Mouse (Mus musculus) left cerebral cortex, postnatal 4 days (tissue): ENCODE results near the gene Pde6b. TPM values are rescaled to one million over a fixed set of nuclear protein-coding genes. Genes with fewer than 3 reads are reported as not detected.

Experiments
- DNase-seq: peaks from one replicate; pipeline ENCODE4 v3.0.0-alpha.2; 2022
- intact Hi-C: fragments of 180-260 bp; cut with DNase I; formaldehyde crosslinking; loops from one replicate; pipeline ENCODE4 v1.15.1; 2025
- total RNA-seq, 2 experiments: library from RNA; stranded (reverse); gene quantifications; 2 replicates each; pipeline ENCODE4 v1.2.3; 2021

Pde6b gene
- not detected for total RNA-seq

DNA sequence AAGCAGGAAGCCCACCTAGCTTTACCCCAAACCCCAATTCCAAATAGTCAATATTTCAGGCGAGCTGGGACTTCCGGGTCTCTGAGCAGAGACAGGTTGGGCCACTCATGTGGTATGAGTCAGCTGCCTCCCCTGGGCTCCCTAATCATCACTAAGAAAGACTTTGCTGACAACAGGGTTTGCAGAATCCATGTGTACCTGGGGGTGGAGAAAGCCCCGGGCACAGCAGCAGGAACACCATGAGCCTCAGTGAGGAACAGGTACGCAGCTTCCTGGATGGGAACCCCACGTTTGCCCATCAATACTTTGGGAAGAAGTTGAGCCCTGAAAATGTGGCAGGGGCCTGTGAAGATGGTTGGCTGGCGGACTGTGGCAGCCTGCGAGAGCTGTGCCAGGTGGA is at the start of gene Pde6b:
Gene Pde6b (plus strand): TSS at position 191 of the 400 bp plus-strand sequence.
- DNase-seq: no peak
- intact Hi-C loops: no loop called here

DNA sequence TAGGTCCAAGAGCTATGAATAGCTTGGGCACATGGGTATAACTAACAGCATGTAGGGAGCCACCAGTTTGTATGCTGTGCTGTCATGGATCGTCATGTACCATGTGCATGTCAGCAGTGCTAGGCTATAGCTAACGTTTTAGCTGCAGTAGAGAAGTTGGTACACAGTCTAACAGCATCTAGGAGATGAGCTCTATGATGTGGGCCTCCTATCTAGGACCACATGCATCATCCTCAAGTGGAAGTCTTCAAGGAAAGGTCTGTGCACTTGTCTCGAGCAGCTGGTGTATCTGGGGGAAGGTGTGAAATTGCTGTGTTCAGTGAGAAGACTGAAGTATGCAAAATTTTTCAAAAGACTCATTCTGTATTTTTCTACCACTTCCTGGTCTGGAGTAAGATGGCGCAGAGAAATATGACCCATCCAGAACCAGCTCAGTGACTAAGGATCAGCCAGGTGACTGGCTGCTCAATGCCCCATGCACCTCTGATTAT is 44.5 kb upstream of the Pde6b start:
- DNase-seq: no peak
- intact Hi-C loops: no loop called here

DNA sequence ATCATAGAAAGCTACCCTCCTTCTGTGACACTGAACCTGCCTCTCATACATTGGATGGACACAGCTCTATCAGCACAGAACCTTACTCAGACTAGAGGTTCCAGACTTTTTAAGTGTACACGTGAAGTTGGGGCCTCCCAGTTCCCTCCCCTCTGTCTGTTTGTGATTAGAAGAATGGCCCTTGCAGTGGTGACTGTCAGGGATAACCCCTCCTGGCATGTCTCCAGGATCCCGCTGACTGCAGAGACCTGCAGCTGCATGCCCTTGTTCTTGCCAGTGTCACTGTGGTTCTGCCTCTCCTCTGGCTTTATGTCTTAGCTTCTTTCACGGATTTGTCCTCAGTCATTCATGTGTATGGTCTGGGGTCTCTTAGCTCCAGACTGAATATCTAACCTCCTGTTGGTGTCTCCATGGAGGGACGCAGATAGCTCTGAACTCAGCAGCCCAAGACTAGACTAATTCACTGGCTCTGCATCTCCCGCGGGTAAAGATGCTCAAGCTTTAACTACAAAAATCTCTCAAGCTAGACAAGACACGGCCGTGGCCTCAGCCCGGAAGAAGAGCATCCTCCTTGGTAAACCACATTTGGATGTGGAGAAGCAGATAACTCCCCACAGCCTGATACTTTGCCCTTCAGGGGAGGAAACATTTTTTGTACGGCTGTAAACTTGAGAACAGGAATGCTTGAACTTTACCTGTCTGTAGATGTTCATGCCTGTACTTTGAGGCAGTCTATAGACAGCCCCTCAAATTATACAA is 42.7 kb upstream of the Pde6b start:
- intact Hi-C loops: no loop called here

DNA sequence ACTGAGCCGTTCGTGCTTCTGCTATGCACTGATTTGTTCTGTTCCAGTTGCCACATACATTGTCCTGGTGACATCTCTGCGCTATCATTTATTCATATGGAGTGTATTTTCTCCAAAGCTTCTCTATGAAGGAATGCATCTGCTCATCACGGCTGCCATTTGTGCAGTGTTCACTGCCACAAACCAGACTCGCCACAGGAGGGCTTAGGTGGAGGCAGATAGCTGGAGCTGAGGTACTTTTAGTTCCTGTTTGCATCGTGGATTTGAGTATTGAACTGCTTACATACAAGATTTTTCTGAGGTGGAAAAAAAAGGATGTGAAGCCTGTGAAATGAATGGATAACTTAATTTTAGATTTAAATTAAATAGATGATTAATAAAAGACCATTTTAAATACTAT is 40.3 kb upstream of the Pde6b start:
- no peak for DNase-seq
- intact Hi-C loops: no loop called here

More for the DNA sequence above, 42.7 kb upstream of the Pde6b start:
- peak; percentile 34 for DNase-seq

DNA sequence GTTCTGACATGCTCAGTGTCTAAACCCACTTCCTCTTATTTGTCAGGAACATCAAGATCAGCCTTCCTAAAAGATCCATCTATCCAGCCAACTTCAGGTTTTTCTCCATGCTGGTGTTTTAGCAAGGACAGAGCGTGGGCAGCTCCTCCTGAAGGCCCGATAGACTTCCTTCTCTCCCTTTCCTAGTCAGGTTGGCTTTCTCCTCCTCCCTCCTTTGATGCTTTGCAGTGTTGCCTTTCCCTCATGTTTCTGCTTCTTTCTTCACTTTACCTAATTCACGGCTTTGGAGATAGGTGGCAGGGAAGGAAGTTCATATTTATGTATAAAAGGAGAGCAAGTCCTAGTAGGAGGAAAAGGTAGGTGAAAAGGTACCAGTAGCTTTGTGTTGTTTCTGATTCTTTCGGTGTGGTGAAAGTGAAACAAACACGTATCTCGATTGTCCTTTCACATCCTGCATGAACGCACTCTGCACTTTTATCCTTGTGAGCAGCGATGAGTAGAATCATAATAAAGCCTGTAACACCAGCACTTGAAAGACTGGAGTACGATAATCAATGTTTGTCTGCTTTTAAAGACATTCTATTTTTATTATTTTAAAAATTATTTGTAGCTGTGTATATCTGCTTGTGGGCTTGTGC is 38.6 kb upstream of the Pde6b start:
- DNase-seq: no peak
- intact Hi-C loops: no loop called here

DNA sequence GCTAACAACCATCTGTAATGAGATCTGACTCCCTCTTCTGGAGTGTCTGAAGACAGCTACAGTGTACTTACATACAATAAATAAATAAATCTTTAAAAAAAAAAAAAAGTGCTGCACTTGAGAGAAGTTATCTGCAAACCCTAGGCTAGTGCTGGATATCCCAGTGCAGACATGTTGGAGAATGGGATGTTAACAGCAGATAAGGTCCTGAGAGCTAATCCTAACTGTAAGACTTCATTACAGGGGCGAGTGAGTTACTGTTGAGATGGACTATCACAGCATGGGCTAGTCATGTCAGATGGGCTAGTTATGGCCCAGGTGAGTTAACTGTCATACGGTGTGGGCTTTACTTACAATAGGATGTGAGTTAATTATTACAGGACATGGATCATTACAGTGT is 34.1 kb upstream of the Pde6b start:
- no peak for DNase-seq
- intact Hi-C loops: no loop called here

DNA sequence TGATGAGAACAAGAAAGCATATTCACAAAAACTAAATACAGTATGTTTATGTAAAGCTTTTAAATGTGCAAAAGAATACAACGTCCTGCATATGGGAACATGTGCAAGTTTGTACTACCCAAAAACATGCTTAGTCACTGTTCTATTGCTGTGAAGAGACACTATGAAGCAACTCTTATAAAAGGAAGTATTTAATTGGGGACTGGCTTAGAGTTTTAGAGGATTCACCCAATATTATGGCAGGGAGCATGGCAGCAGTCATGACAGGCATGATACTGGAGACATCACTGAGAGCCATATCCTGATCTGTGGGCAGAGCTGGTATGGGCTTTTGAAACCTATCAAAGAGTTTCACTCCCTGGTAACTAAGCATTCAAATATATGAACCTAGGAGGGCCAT is 30.3 kb upstream of the Pde6b start:
- DNase-seq: no peak
- intact Hi-C loops: no loop called here

DNA sequence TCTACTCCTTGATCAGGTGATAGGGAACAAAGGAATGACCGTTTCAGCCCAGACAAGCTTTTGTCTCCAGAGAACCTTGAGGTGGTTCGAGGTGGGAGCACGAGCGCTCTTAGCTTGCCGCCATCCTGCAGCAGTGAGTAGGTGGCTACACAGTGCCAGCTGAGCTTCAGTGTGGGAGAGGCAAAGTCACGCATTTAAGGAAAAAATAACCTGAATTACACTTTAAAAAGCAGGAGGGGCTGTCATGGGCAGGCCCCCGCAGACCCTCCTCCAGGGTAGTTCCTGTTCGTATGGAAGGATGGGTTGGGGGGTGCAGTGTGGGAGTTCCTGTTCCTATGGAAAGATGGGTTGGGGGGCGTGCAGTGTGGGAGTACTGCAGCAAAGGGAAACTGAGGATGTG is 28.7 kb upstream of the Pde6b start:
- intact Hi-C loops: no loop called here
- no peak for DNase-seq

DNA sequence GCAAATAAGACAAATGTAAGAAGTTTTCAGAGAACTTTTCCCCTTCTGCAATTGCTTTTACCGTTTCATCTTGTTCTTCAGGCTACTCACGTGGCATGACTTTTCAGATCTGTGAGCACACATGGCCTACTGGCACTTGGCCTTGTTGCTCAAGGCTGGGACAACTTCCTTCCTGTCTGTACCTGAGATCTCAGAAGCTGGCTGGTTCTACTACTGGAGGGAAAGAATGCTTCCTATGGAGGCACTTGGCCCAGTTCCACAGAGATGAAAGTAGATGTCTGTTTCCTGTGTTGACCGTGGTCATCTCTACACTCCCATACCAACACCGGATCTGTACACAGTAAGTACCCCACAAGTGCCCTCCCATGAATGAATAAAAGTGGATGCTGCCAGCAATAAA is 28.0 kb upstream of the Pde6b start:
- intact Hi-C loops: no loop called here
- DNase-seq: no peak

DNA sequence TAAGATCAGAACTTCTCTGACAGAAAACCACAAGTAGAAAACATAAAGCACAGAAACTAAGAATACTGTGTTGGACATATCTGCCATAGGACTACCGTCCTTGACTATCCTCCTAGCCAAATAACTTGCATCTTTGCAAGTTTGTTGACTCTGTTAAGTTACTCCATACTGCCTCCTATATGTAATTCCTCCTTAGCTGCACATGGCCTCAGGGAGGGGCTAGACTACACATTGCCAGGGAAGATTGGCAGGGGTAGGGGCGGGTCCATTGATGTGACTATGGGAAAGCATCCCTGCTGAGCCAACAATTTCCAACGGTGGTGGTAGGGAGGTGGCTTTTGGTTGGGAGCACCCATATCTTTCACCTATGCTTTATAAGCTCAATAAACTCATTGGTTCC is 25.9 kb upstream of the Pde6b start:
- DNase-seq: no peak
- intact Hi-C loops: no loop called here

DNA sequence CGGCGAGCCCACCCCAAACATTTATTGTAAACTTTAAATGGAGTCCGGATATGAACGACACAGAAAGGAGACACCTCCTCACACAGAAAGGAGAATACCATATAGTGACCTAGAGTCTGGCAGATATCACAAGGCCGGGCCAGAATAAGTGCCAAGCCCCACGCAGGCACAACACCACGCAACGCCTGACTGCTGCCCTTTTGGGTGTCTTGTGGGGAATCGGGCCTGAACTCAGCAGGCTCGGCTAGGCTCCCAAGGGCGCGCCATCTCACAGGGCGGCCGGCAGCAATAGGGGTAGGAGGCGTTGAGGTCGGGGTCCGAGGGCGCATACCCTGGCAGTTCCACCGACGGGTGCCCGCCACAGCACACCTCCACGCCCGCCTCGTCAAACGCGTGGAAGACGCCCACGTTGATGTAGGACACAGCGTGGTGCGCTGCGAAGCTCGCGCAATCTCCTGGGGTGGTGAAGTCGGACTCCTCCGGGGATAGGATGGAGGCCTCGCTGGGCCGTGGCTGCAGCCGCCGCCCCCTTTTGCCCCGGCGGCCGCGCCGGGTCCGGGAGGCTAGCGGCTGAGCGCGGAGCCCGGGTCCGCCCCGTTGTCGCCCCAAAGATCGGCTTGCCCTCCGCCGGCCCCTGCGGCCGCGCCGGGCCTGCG is 21.7 kb upstream of the Pde6b start:
- intact Hi-C loops: no loop called here
- DNase-seq: no peak

DNA sequence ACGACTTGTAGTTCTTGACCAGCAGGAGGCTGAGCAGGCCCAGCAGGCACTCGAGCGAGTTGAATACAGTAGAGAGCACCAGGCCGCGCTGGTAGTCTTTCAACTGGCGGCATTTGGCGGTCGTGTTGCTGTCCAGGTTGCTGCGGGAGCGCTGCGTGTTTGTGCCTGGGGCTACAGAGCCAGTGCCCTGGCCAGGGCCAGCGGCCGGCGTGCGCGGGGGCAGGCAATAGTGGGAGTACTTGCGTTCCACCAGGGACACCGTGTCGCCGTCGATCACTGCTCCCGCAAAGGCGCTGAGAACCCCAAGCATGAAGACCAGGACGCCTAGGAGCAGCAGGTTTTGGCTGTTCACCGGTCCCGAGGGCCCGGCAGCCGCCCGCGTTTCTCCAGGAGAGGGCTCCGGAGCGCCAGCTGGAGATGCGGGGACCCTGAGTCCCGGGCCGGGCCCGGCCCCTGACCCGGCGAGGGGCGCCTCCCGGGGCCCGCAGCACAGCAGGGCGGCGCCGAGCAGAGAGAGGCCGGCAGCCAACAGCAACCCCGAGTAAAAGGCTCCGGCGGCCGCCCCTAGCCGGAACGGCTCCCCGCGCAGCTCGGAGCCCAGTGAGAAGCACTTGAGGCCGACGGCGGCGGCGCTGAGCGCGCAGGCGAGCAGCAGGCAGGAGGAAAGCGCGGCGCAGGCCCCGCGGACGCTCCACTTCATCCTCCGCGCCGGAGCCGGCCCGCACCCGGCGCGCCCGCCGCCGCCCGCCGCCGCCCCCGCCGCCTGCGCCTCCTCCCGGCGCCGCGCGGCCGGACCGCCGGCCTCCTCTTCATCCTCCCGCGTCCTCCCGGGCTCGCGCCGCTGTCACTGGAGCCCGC is 21.0 kb upstream of the Pde6b start:
- intact Hi-C loops: no loop called here

DNA sequence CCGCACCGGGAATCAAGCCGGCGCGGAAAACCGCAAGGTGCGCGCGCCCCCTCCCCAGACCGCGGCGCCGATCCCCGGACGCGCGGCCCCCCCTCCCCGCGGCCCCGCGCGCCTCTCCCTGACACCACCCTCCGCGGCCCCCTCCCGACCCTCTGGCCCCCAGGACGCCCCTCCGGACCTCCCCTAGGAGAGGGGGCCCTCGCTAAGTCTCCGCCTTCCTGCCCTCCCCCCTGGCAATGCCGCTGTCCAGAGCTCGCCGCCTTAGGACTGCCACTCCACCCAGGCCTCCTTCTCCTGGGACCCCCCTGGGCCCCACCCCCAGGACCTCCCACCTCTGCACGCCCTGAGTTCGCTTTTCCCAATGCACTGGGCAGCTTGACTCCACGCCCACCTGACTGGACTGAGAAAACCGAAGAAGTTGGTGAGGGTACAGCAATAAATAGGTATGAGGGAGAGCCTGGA is 20.3 kb upstream of the Pde6b start, which contains the start of gene Gm42517:
Gene Gm42517 (minus strand): TSS at position 52 of the 462 bp plus-strand sequence.
- intact Hi-C loops: no loop called here
- DNase-seq: peak; percentile 8

More for the DNA sequence above, 21.0 kb upstream of the Pde6b start:
- DNase-seq: peak; percentile 18

DNA sequence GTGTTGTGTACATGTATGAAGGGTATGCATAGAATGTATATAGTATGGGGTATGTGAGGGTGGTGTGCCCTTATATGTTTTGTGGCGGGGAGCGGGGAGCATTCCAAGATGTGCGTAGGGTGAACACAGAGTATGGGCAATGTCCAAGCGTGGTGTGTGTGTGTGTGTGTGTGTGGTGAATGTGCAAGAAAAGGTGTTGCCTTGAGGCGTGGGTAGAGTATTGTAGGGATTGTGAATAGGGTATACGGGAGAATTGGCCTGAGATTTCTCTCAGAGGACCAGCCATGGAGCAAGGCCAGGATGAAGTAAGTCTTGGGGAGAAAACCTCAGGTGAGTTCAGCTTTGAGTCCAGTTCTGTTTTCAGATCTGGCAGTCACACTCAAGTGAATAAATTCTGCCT is 19.7 kb upstream of the Pde6b start:
- intact Hi-C loops: no loop called here
- no peak for DNase-seq

DNA sequence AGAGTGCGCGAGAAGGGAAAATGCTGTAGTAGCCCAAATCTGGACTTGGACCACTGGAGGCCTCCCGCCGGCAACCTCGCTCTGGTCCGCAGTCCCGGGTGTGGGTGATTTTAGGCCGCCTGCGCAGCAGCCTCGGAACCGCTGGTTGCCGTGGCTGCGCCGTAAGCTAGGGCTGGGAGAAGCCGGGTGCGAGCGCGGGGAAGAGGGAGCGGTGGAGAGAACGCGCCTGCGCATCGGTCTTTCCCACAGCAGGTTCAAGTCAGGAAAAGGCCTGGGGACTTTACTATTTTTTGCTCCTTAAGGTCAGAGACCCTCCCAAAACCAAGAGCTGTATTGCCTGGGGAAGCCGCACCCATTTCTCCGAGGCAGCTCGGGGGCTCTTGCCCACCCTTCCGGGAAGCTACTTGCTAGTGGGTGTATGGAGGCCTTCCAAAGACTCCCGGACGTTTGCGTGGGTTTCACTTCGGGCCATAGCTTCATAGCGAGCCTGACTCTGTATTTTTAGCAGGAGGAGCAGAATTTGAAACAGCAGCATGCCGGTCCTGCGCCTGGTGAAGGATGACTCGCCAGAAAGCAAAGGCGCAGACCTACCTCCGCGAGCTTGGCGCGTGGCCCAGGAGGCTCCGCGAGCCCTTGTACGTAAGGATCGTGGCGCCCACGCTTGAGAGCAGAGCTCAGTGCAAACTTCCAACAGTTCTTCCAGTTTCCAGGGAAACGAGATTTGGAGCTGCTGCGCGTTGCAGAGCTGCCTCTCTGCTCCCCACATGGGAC is 19.2 kb upstream of the Pde6b start:
- DNase-seq: peak; percentile 54
- intact Hi-C loops: no loop called here

DNA sequence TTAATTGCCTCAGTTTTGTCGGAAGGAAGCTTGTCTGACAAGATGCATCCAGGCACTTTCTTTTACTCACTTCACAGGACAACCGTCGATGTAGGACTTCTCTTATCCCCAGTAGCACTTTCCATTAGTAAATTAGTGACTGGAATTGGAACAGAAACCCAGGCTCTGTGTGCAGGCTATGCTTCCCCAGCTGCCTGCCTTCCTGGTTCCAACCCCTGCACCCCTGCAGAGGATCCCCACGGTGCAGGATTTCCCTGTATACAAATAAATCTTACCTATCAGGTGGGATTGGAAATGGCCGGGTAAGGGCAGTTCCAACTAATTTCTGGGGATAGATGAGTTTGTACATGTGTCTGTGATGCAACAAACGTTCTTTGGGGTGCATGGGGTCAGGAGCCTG is 18.2 kb upstream of the Pde6b start:
- intact Hi-C loops: no loop called here
- no peak for DNase-seq

DNA sequence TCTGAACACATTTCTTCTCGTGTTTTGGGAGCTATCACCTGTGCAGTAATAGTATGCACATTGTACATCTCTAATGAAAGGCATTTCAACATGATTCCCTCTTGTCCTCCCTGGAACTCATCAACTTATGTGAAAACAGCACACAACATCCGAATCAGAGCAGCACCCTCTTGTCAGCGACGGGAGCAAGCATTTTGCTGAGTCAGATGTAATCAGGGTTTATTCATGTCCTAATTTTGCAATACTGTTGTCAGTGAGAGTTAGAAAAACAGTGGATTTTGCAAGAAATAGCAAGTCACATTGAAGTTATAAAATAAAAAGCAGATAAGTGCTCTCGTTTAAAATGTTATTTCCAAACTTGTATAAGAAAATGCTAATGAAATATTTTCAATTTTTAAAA is 14.1 kb upstream of the Pde6b start:
- intact Hi-C loops: no loop called here
- DNase-seq: no peak

DNA sequence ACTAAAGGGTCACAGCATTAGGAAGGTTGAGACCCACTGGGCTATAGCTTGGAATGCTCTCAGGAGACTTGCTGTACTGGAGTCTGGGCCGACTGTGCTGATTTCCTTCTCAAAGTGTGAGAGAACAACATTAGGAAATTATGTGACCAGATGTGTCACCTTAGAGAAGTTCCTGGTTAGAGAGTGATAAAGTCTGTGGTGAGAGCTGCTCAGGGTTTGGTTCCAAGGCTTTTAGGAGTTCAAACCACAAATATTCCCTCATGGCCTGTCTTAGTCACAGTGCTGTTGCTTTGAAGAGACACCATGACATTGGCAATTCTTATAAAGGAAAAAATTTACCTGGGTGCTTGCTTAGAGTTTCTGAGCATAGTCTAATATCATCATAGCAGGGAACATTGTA is 12.1 kb upstream of the Pde6b start:
- DNase-seq: no peak
- intact Hi-C loops: no loop called here

DNA sequence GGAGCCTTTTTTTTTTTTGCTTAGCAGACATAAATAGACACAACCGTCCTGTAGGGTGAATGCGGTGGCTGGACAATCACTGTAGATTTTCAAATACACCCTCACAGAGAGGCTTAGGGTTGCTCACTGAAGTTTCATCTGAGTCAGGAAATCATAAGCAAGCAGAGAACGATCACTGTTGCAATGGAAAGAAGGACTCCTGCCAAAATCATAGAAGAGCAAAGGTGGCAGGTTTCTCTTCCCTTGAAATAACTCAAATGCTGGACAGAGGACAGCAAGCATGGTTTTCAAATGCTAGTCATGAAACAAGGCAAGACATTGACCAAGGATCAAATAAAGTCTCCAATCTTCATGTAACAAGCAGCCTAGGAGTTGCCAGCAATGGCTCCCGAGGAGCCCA is 9.8 kb upstream of the Pde6b start:
- no peak for DNase-seq
- intact Hi-C loops: no loop called here

DNA sequence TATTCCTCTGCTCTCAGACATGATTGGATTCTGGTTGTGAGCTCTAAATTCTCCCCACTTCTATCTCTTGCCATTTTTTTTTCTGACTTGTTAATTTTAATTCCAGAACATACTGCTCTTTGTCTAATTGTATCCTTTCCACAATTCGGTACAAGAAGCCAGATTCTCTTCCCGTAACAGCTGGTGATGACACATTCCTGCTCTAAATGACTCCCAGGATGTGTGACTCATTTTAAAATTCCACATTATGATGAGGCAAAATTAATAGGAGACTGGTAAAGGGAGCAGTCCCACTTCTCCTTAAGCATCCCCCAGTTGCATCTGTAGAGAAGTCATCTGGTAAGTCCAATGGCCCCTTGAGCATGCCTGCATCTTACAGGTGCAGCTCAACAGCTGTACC is 2.6 kb upstream of the Pde6b start:
- DNase-seq: no peak
- intact Hi-C loops: no loop called here
